Mouse (Mus musculus) liver, postnatal 0 days (tissue): ENCODE results near the gene Klk8.

Source experiments
- CTCF ChIP-seq: sonication (generic); IDR thresholded peaks from 2 replicates; pipeline ENCODE4 v1.5.1; 2016; ENCODE audit warnings: antibody characterized with exemption, low read depth
- EP300 ChIP-seq: IDR thresholded peaks from 2 replicates; pipeline ENCODE4 v1.6.1; 2016; ENCODE audit warnings: antibody characterized with exemption, low read depth, mild to moderate bottlenecking

DNA sequence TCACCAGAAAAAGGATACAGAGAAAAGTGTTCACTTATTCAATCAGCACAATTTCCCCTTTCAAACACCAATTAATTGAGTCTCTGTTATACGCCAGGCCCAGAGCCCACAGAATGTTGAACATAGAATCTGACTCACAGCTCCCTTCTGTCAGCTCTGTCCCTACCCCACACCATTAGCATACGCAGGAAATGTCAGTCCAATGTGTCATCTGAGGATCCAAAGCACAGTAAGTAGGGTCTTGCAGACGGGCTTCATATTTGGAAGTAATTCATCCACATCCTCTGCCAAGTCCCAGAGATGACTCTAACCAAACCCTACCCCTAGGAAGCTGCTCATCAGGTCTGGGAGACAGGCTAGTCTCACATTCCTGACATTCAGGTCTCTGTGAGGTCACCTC lies 9.3 kb upstream of the Klk8 start:
- no peak for TF ChIP-seq CTCF
- no peak for TF ChIP-seq EP300
